Mouse (Mus musculus) limb, embryonic 14.5 days (tissue): ENCODE data around the gene Zfyve27. TPM values are rescaled to one million over a fixed set of nuclear protein-coding genes. Genes with fewer than 3 reads are reported as not detected.
A peak's percentile ranks its signal among the peaks of the same experiment; 100 is the strongest.

Experiments
- ATAC-seq: fragments of 200-750 bp; cut with Nextera tagmentation; 2 replicates; pipeline ENCODE4 v1.8.0; 2017; ENCODE audit warnings: low read depth, moderate number of reproducible peaks, moderate TSS enrichment; ENCODE audit not compliant: low FRiP score
- DNase-seq: peaks from one replicate; pipeline ENCODE4 v3.0.0-alpha.2; 2015; ENCODE audit warnings: low spot score
- H3K27ac ChIP-seq: fragments of 300-500 bp; sonication (generic); replicated peaks from 2 replicates; pipeline ENCODE4 v1.5.1; 2014; ENCODE audit warnings: low read depth, mild to moderate bottlenecking, low read length, moderate library complexity, mixed read lengths
- H3K27me3 ChIP-seq: fragments of 300-500 bp; sonication (generic); 2 replicates; pipeline ENCODE4 v1.6.1; 2014; ENCODE audit warnings: low read length, mixed read lengths; ENCODE audit not compliant: control insufficient read depth, insufficient read depth
- H3K36me3 ChIP-seq: fragments of 300-500 bp; sonication (generic); 2 replicates; pipeline ENCODE4 v1.6.1; 2014; ENCODE audit warnings: mild to moderate bottlenecking, low read length, moderate library complexity, mixed read lengths; ENCODE audit not compliant: control insufficient read depth, insufficient read depth
- H3K4me1 ChIP-seq: fragments of 300-500 bp; sonication (generic); 2 replicates; pipeline ENCODE4 v1.6.1; 2014; ENCODE audit warnings: antibody characterized with exemption, low read length, mixed read lengths; ENCODE audit not compliant: control insufficient read depth, insufficient read depth
- H3K4me2 ChIP-seq: fragments of 300-500 bp; sonication (generic); replicated peaks from 2 replicates; pipeline ENCODE4 v1.6.1; 2014; ENCODE audit warnings: low read depth, mild to moderate bottlenecking, low read length, moderate library complexity; ENCODE audit not compliant: severe bottlenecking
- H3K4me3 ChIP-seq: fragments of 300-500 bp; sonication (generic); replicated peaks from 2 replicates; pipeline ENCODE4 v1.5.1; 2014; ENCODE audit warnings: low read length
- H3K9ac ChIP-seq: fragments of 300-500 bp; sonication (generic); 2 replicates; pipeline ENCODE4 v1.6.1; 2014; ENCODE audit warnings: mild to moderate bottlenecking, low read depth, low read length, moderate library complexity; ENCODE audit not compliant: severe bottlenecking
- H3K9me3 ChIP-seq: fragments of 300-500 bp; sonication (generic); 2 replicates; pipeline ENCODE4 v1.6.1; 2016; ENCODE audit warnings: low read length; ENCODE audit not compliant: control insufficient read depth
- POLR2A ChIP-seq: fragments of 200-500 bp; IDR thresholded peaks from 2 replicates; pipeline ENCODE4 v1.8.0; 2012; ENCODE audit warnings: inconsistent platforms, mild to moderate bottlenecking, moderate library complexity, borderline replicate concordance; ENCODE audit not compliant: insufficient read depth, insufficient read length; ENCODE audit errors: extremely low read depth
- whole genome bisulfite sequencing: fragments of 180-500 bp; shearing (Covaris S2); extraction: QIAGEN DNeasy Blood & Tissue Kit; methylation state at CpG from one replicate; pipeline ENCODE4 v1.1.7; 2014; 5-methylcytosine and 5-hydroxymethylcytosine counted together
- polyA plus RNA-seq, 2 experiments: library from polyadenylated mRNA; depleted of rRNA in 1 of 2; stranded (reverse) in 1 of 2; unstranded in 1 of 2; fragments of >200 nt; fragmentation: Nextera tagmentation in 1 of 2; extraction: Ambion mirVana in 1 of 2; gene quantifications; 2 replicates each; pipeline versions ENCODE4 v1.2.1 to v1.2.3; 2012 to 2014

Gene Zfyve27
- polyA plus RNA-seq, 2 experiments, result 13.1 to 47.4 TPM

DNA sequence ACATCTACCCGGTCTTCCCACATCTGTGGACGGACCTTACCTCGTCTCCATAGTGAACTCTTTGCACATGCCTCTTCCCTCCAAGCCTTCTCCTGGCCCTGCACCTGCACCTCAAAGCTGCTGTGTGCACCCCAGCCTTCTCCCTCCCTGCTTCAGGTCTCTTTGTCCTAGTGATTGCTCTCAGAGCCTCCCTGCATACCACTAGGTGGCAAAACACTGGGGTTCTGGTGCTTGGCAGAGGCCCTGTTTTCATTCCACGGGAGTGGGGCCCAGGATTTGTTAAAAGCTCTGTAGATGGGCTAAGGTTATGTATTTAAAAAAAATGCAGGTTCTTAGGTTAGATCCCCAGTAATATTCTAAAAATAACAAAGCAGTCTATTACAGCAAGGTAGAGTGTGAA is 33.3 kb downstream of the Zfyve27 start:
- Histone ChIP-seq H3K27me3 (peaks cover 40% of the 10 kb centered on the region), H3K9ac (no peak overlapping the region), H3K9me3 (no peaks in the 10 kb centered on the region), H3K36me3 (no peaks in the 10 kb centered on the region), H3K4me1 (peaks cover 14% of the 10 kb centered on the region), H3K4me2 (no peak overlapping the region), H3K4me3 (no peak overlapping the region), H3K27ac (no peak overlapping the region)
- 55% methylated on average over 4 of the region's 4 CpGs for WGBS
- no peak for DNase-seq
- ATAC-seq, result no peak
- no peak for TF ChIP-seq POLR2A

DNA sequence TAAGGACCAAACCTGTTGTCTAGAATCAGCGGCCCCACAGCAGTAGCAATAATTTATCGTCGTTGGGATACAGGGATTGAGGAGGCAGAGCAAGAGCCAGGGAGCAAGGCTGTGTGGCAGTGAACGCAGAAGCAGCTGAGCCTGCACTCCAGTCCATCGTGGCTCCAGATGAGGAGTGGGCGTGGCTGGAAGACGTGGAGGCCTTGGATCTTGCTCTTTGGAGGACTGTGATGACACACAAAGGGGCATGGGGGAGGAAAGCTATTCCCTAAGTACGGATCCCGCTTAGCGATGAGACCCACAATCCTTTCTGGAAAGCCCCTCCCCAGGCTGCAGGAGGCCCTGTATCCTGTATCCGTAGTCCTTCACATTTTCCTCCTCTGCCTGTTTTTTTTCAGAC is 34.3 kb downstream of the Zfyve27 start:
- WGBS, result 54% methylated on average over 11 of the region's 11 CpGs
- Histone ChIP-seq H3K27me3 (peaks cover 50% of the 10 kb centered on the region), H3K4me2 (no peak overlapping the region)

GRCm38 (mm10) chr19:42201696-42202381 is 38.1 kb downstream of the Zfyve27 start, which contains the start of gene Sfrp5:
Gene Sfrp5, minus strand, starts transcription at chr19:42202252.
- ATAC-seq, result 0 out of 2 replicates have a peak, but pooled peaks have one; percentile 31
- Histone ChIP-seq H3K9ac (no peak within 1 kb of the TSS), H3K4me1 (peaks cover 10% of the 10 kb centered on the region), H3K4me2 (peak within 1 kb of the TSS; percentile 44), H3K9me3 (no peaks in the 10 kb centered on the region), H3K36me3 (no peaks in the 10 kb centered on the region), H3K27me3 (peaks cover 56% of the 10 kb centered on the region), H3K4me3 (peak within 1 kb of the TSS; percentile 32), H3K27ac (no peak within 1 kb of the TSS)
- DNase-seq, result no peak
- 4% methylated on average over 52 of the region's 60 CpGs for WGBS
- TF ChIP-seq POLR2A, result no peak

More for the DNA sequence above, 34.3 kb downstream of the Zfyve27 start:
- no peak overlapping the region for H3K27ac ChIP-seq
- TF ChIP-seq POLR2A, result no peak
- DNase-seq (no peak), ATAC-seq (no peak)
- H3K36me3 ChIP-seq, result no peaks in the 10 kb centered on the region
- H3K4me3 ChIP-seq, result no peak overlapping the region
- peaks cover 15% of the 10 kb centered on the region for H3K4me1 ChIP-seq
- no peak overlapping the region for H3K9ac ChIP-seq
- H3K9me3 ChIP-seq, result no peaks in the 10 kb centered on the region

GRCm38 (mm10) chr19:42202467-42202866 is 38.7 kb downstream of the Zfyve27 start:
- peaks cover 56% of the 10 kb centered on the region for H3K27me3 ChIP-seq
- WGBS, result 39% methylated on average over 8 of the region's 8 CpGs
- no peak for ATAC-seq
- no peak overlapping the region for H3K4me2 ChIP-seq
- H3K36me3 ChIP-seq, result no peaks in the 10 kb centered on the region
- H3K27ac ChIP-seq, result no peak overlapping the region
- H3K4me3 ChIP-seq, result no peak overlapping the region
- H3K9ac ChIP-seq, result no peak overlapping the region
- DNase-seq, result no peak
- H3K9me3 ChIP-seq, result no peaks in the 10 kb centered on the region
- no peak for TF ChIP-seq POLR2A
- peaks cover 10% of the 10 kb centered on the region for H3K4me1 ChIP-seq

DNA sequence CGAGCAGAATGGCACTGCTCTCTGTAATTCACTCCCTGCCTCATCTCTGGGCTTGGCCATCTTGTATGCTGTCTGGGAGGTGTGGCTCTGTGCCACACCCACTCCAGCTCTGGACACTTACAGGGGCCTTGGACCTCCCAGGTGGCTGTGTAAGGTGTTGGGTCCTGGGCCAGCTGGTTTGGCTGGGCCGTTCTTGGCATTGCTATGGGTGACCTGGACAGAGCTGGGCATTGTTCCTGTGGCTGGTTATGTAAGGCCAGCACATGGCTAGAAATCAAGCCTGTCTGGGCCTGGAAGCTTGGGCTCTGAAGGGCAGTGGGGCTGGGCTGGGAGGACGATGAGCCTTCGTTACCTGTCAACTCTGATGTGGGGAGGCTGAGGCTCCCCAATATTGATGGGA is 40.6 kb downstream of the Zfyve27 start:
- H3K9me3 ChIP-seq, result no peaks in the 10 kb centered on the region
- H3K4me3 ChIP-seq, result no peak overlapping the region
- H3K36me3 ChIP-seq, result no peaks in the 10 kb centered on the region
- H3K9ac ChIP-seq, result no peak overlapping the region
- H3K4me1 ChIP-seq, result peaks cover 10% of the 10 kb centered on the region
- DNase-seq (no peak), ATAC-seq (no peak)
- TF ChIP-seq POLR2A, result no peak
- peaks cover 42% of the 10 kb centered on the region for H3K27me3 ChIP-seq
- 76% methylated on average over 4 of the region's 4 CpGs for whole genome bisulfite sequencing
- H3K27ac ChIP-seq, result no peak overlapping the region
- H3K4me2 ChIP-seq, result no peak overlapping the region

GRCm38 (mm10) chr19:42205201-42205600 is 41.5 kb downstream of the Zfyve27 start:
- WGBS, result 26% methylated on average over 8 of the region's 8 CpGs
- no peak for TF ChIP-seq POLR2A
- peaks cover 35% of the 10 kb centered on the region for H3K27me3 ChIP-seq

More at GRCm38 (mm10) chr19:42205201-42205600, 41.5 kb downstream of the Zfyve27 start:
- ATAC-seq (no peak), DNase-seq (peak; percentile 66)
- H3K9ac ChIP-seq, result no peak overlapping the region
- H3K4me3 ChIP-seq, result no peak overlapping the region
- no peaks in the 10 kb centered on the region for H3K36me3 ChIP-seq
- H3K4me2 ChIP-seq, result no peak overlapping the region
- peaks cover 10% of the 10 kb centered on the region for H3K4me1 ChIP-seq
- H3K9me3 ChIP-seq, result no peaks in the 10 kb centered on the region
- H3K27ac ChIP-seq, result no peak overlapping the region
